Mouse (Mus musculus) olfactory bulb, adult 2 months (tissue): ENCODE results near the gene Slc25a12.

Experiments used
- CTCF ChIP-seq: fragments of 200-500 bp; IDR thresholded peaks from 2 replicates; pipeline ENCODE4 v1.5.1; 2012; ENCODE audit warnings: low read depth, mild to moderate bottlenecking, low read length, moderate library complexity; ENCODE audit not compliant: insufficient read depth
- POLR2A ChIP-seq: fragments of 200-500 bp; IDR thresholded peaks from 2 replicates; pipeline ENCODE4 v1.6.1; 2012; ENCODE audit warnings: mild to moderate bottlenecking, low read depth, low read length, moderate library complexity; ENCODE audit not compliant: insufficient read depth

DNA sequence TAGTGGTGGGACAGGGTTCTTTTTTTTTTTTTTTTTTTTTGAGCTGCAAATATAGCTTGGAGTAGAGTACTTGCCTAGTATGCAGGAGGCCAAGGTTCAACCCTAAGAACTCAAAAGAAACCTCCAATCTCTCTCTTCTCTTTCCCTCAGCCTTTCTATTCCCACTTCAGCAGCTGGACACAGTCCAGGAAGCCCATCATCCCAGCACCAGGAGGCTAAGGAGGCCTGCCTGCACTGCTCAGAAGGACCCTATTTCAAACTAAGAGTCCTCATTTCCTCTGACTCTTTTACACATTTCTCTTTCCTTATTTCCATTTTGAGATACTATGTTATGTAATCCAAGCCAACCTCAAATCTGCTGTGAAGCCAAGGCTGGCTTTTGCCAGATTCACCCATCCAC is 64.3 kb downstream of the Slc25a12 start:
- TF ChIP-seq POLR2A (no peak), CTCF (no peak)
